Comparison of ENCODE assay signal across 9 mouse cellular contexts in genomic region chr13:73732235-73732634, GRCm38 (mm10). TPM values are rescaled to one million over a fixed set of nuclear protein-coding genes. Genes with fewer than 3 reads are reported as not detected.
DNase-seq lines count a peak whose midpoint lies in the region; ATAC-seq and TF ChIP-seq lines count a peak whose summit lies in the region.
"Had no signal": no experiment of that assay in that cellular context is flagged by ENCODE, and none has a peak within 500 bp of the region (broad histone marks: within the 10 kb centered on the region; RNA-seq: fewer than 3 reads in every experiment).

No protein-coding gene starts in this region.

- TF ChIP-seq CTCF in heart, postnatal 0 days (IDR thresholded peaks at IDR 0.05; ENCODE audit: low read depth) = no peak
- no peak for TF ChIP-seq CTCF in hindbrain, postnatal 0 days (IDR thresholded peaks at IDR 0.05; ENCODE audit: low read depth)

- no peaks in the 10 kb centered on the region for H3K9me3 ChIP-seq in heart, postnatal 0 days (replicated peaks; ENCODE audit: control insufficient read depth, low read length)
- H3K9me3 ChIP-seq in embryonic facial prominence, embryonic 11.5 days (replicated peaks; ENCODE audit: control insufficient read depth, low read length) = no peaks in the 10 kb centered on the region
- no peaks in the 10 kb centered on the region for H3K9me3 ChIP-seq in hindbrain, postnatal 0 days (ENCODE audit: low read length)
- no peaks in the 10 kb centered on the region for H3K9me3 ChIP-seq in midbrain, embryonic 15.5 days

- DNase-seq in heart, postnatal 0 days (ENCODE audit: low spot score) = no peak
- DNase-seq in heart, postnatal 25 days (ENCODE audit: low spot score) = no peak
- DNase-seq in embryonic facial prominence, embryonic 11.5 days (ENCODE audit: low spot score) = no peak
- no peak for DNase-seq in hindbrain, postnatal 0 days (ENCODE audit: low spot score)
- no peak for DNase-seq in left cerebral cortex, adult 11 months (ENCODE audit: low spot score)
- no peak for DNase-seq in gastrocnemius, postnatal 10 days

- 84% methylated on average over 7 of the region's 7 CpGs for WGBS in heart, postnatal 0 days
- 68% methylated on average over 7 of the region's 7 CpGs for WGBS in embryonic facial prominence, embryonic 11.5 days
- 80% methylated on average over 7 of the region's 7 CpGs for WGBS in hindbrain, postnatal 0 days
- WGBS in midbrain, embryonic 15.5 days = 70% methylated on average over 7 of the region's 7 CpGs

- peak overlapping the region; percentile 46; the same call in 1 of the 2 replicates for H3K4me3 ChIP-seq in heart, postnatal 0 days (ENCODE audit: low read depth, low read length)
- peak overlapping the region; percentile 29 for H3K4me3 ChIP-seq in embryonic facial prominence, embryonic 11.5 days (ENCODE audit: low read depth, low read length)
- H3K4me3 ChIP-seq in hindbrain, postnatal 0 days (ENCODE audit: low read length) = peak overlapping the region; percentile 30; the same call in 1 of the 2 replicates
- peak overlapping the region; percentile 35; the same call in 1 of the 2 replicates for H3K4me3 ChIP-seq in midbrain, embryonic 15.5 days

- H3K27ac ChIP-seq in heart, postnatal 0 days (ENCODE audit: low read depth) = no peak overlapping the region
- no peak overlapping the region for H3K27ac ChIP-seq in embryonic facial prominence, embryonic 11.5 days (replicated peaks; ENCODE audit: low read depth, low read length)
- H3K27ac ChIP-seq in hindbrain, postnatal 0 days = no peak overlapping the region
- no peak overlapping the region for H3K27ac ChIP-seq in midbrain, embryonic 15.5 days

- no peaks in the 10 kb centered on the region for H3K27me3 ChIP-seq in heart, postnatal 0 days (ENCODE audit: control insufficient read depth, insufficient read depth, low read length)
- H3K27me3 ChIP-seq in embryonic facial prominence, embryonic 11.5 days (ENCODE audit: control insufficient read depth, insufficient read depth, low read length) = peaks cover 2% of the 10 kb centered on the region; the same call in 1 of the 2 replicates
- H3K27me3 ChIP-seq in hindbrain, postnatal 0 days (ENCODE audit: insufficient read depth, low read length) = no peaks in the 10 kb centered on the region
- 0 out of 2 replicates have a peak, but pooled peaks cover 7% of the 10 kb centered on the region for H3K27me3 ChIP-seq in midbrain, embryonic 15.5 days (replicated peaks)

- TF ChIP-seq EP300 in heart, postnatal 0 days (IDR thresholded peaks at IDR 0.05; ENCODE audit: low read depth) = no peak

- H3K4me2 ChIP-seq in heart, postnatal 0 days (ENCODE audit: low read depth, low read length) = peak overlapping the region; percentile 79
- peak overlapping the region; percentile 64 for H3K4me2 ChIP-seq in embryonic facial prominence, embryonic 11.5 days (ENCODE audit: low read depth, low read length)
- H3K4me2 ChIP-seq in hindbrain, postnatal 0 days (ENCODE audit: low read depth, low read length) = peak overlapping the region; percentile 62
- H3K4me2 ChIP-seq in midbrain, embryonic 15.5 days = peak overlapping the region; percentile 68

- ATAC-seq in heart, postnatal 0 days (ENCODE audit: insufficient read depth, low read depth) = no peak
- no peak for ATAC-seq in embryonic facial prominence, embryonic 11.5 days (replicated peaks; ENCODE audit: insufficient number of reproducible peaks, low FRiP score, low TSS enrichment, low read depth)
- ATAC-seq in hindbrain, postnatal 0 days = peak; percentile 8; the same call in 1 of the 2 replicates
- ATAC-seq in midbrain, embryonic 15.5 days (replicated peaks) = peak; percentile 34; the same call in 1 of the 2 replicates
- ATAC-seq in erythroid progenitor cell, adult 5-6 weeks (replicated peaks; ENCODE audit: low FRiP score, poor library complexity, severe bottlenecking) = no peak

- peaks cover 39% of the 10 kb centered on the region for H3K4me1 ChIP-seq in heart, postnatal 0 days (ENCODE audit: control insufficient read depth, insufficient read depth)
- H3K4me1 ChIP-seq in embryonic facial prominence, embryonic 11.5 days (ENCODE audit: control insufficient read depth, insufficient read depth, low read length) = no peaks in the 10 kb centered on the region
- H3K4me1 ChIP-seq in hindbrain, postnatal 0 days (ENCODE audit: insufficient read depth, low read length) = peaks cover 9% of the 10 kb centered on the region
- peaks cover 7% of the 10 kb centered on the region; the same call in 1 of the 2 replicates for H3K4me1 ChIP-seq in midbrain, embryonic 15.5 days

- H3K9ac ChIP-seq in heart, postnatal 0 days (replicated peaks; ENCODE audit: low read depth, low read length) = peak overlapping the region; percentile 59; the same call in 1 of the 2 replicates
- H3K9ac ChIP-seq in embryonic facial prominence, embryonic 11.5 days (replicated peaks; ENCODE audit: low read length) = no peak overlapping the region; the same call in 1 of the 2 replicates
- H3K9ac ChIP-seq in hindbrain, postnatal 0 days (replicated peaks; ENCODE audit: low read length) = no peak overlapping the region
- no peak overlapping the region for H3K9ac ChIP-seq in midbrain, embryonic 15.5 days

- H3K36me3 ChIP-seq in heart, postnatal 0 days (replicated peaks; ENCODE audit: control insufficient read depth, insufficient read depth, low read length) = no peaks in the 10 kb centered on the region
- H3K36me3 ChIP-seq in embryonic facial prominence, embryonic 11.5 days (replicated peaks; ENCODE audit: control insufficient read depth, insufficient read depth, low read depth, low read length) = no peaks in the 10 kb centered on the region
- no peaks in the 10 kb centered on the region for H3K36me3 ChIP-seq in hindbrain, postnatal 0 days (ENCODE audit: insufficient read depth, low read length)
- no peaks in the 10 kb centered on the region for H3K36me3 ChIP-seq in midbrain, embryonic 15.5 days (replicated peaks)

- intact Hi-C loops in heart, postnatal 25 days (cut with DNase I) = no loop called here

RNA-seq across cellular contexts. Expression of gene Slc12a7, which starts 0.7 kb away (rescaled TPM):
- total RNA-seq in heart, postnatal 0 days (2014; rRNA removed; ENCODE audit: low replicate concordance) = 79.3 and 94.6 TPM in 2 replicates
- polyA plus RNA-seq in heart, postnatal 0 days (2015; fragmentation: Nextera tagmentation; extraction: Ambion mirVana) = 32.7 and 34.4 TPM in 2 replicates
- total RNA-seq in heart, postnatal 25 days (2021) = 100 to 1,000 TPM; 162 to 182 TPM
- polyA plus RNA-seq in embryonic facial prominence, embryonic 11.5 days (2014; fragmentation: Nextera tagmentation; extraction: Ambion mirVana) = 39.6 TPM in 2 replicates
- 7.1 and 11.0 TPM in 2 replicates for total RNA-seq in hindbrain, postnatal 0 days (2014; rRNA removed)
- polyA plus RNA-seq in hindbrain, postnatal 0 days (2015; fragmentation: Nextera tagmentation; extraction: Ambion mirVana) = 4.2 and 4.3 TPM in 2 replicates
- 9.5 and 9.8 TPM in 2 replicates for polyA plus RNA-seq in midbrain, embryonic 15.5 days (2015; fragmentation: Nextera tagmentation; extraction: Ambion mirVana)
- 1.7 and 4.3 TPM in 2 replicates for total RNA-seq in erythroid progenitor cell, adult 5-6 weeks (2015; ENCODE audit: low replicate concordance)
- 1.1 and 1.5 TPM in 2 replicates for total RNA-seq in erythroid progenitor cell, adult 5-6 weeks (2017; ENCODE audit: low replicate concordance)
- total RNA-seq in gastrocnemius, postnatal 10 days (2021) = 1 to 10 TPM; 5.5 to 7.7 TPM

RNA-seq across cellular contexts. Expression of gene Slc6a19, which starts 27.6 kb away (rescaled TPM):
- 0.35 TPM in 1 of 2 replicates, not detected in the other for total RNA-seq in heart, postnatal 0 days (2014; rRNA removed; ENCODE audit: low replicate concordance)
- polyA plus RNA-seq in heart, postnatal 0 days (2015; fragmentation: Nextera tagmentation; extraction: Ambion mirVana) = not detected in 2 replicates
- total RNA-seq in heart, postnatal 25 days (2021) = not detected
- 0.08 and 0.32 TPM in 2 replicates for polyA plus RNA-seq in embryonic facial prominence, embryonic 11.5 days (2014; fragmentation: Nextera tagmentation; extraction: Ambion mirVana)
- 0.05 and 0.14 TPM in 2 replicates for total RNA-seq in hindbrain, postnatal 0 days (2014; rRNA removed)
- polyA plus RNA-seq in hindbrain, postnatal 0 days (2015; fragmentation: Nextera tagmentation; extraction: Ambion mirVana) = 0.34 and 0.51 TPM in 2 replicates
- polyA plus RNA-seq in midbrain, embryonic 15.5 days (2015; fragmentation: Nextera tagmentation; extraction: Ambion mirVana) = 0.23 and 0.32 TPM in 2 replicates
- not detected in 2 replicates for total RNA-seq in erythroid progenitor cell, adult 5-6 weeks (2015; ENCODE audit: low replicate concordance)
- total RNA-seq in erythroid progenitor cell, adult 5-6 weeks (2017; ENCODE audit: low replicate concordance) = not detected in 2 replicates
- not detected for total RNA-seq in gastrocnemius, postnatal 10 days (2021)

RNA-seq across cellular contexts. Expression of gene Slc6a18, which starts 54.4 kb away (rescaled TPM):
- not detected in 2 replicates for total RNA-seq in heart, postnatal 0 days (2014; rRNA removed; ENCODE audit: low replicate concordance)
- not detected in 2 replicates for polyA plus RNA-seq in heart, postnatal 0 days (2015; fragmentation: Nextera tagmentation; extraction: Ambion mirVana)
- total RNA-seq in heart, postnatal 25 days (2021) = not detected
- not detected in 2 replicates for polyA plus RNA-seq in embryonic facial prominence, embryonic 11.5 days (2014; fragmentation: Nextera tagmentation; extraction: Ambion mirVana)
- total RNA-seq in hindbrain, postnatal 0 days (2014; rRNA removed) = not detected in 2 replicates
- not detected in 2 replicates for polyA plus RNA-seq in hindbrain, postnatal 0 days (2015; fragmentation: Nextera tagmentation; extraction: Ambion mirVana)
- not detected in 2 replicates for polyA plus RNA-seq in midbrain, embryonic 15.5 days (2015; fragmentation: Nextera tagmentation; extraction: Ambion mirVana)
- total RNA-seq in erythroid progenitor cell, adult 5-6 weeks (2015; ENCODE audit: low replicate concordance) = not detected in 2 replicates
- not detected in 2 replicates for total RNA-seq in erythroid progenitor cell, adult 5-6 weeks (2017; ENCODE audit: low replicate concordance)
- total RNA-seq in gastrocnemius, postnatal 10 days (2021) = under 1 TPM; 0.28 to 0.86 TPM
- total RNA-seq: left cerebral cortex, adult 8-10 months had no signal

Comparison
In these comparisons a context has a peak if more than half of its experiments do, and no peak if none do; other contexts are left out.
1. ATAC-seq: peak in hindbrain, postnatal 0 days (single experiment) and midbrain, embryonic 15.5 days (single experiment); none in heart, postnatal 0 days (single experiment), embryonic facial prominence, embryonic 11.5 days (single experiment) and erythroid progenitor cell, adult 5-6 weeks (single experiment).
2. Peak in every context shown above with its lines, with median percentiles within 50 percentile points of each other: H3K4me2 ChIP-seq and H3K4me3 ChIP-seq.